Mouse (Mus musculus): ENCODE results near the gene Iah1.

Iah1 gene

GRCm38 (mm10) chr12:21318143-21318895 lies 2.1 kb downstream of the Iah1 start:
- peak; percentile 37 for DNase-seq (ENCODE audit: extremely low spot score, low read depth, low spot score)

GRCm38 (mm10) chr12:21320317-21320716 lies 4.1 kb downstream of the Iah1 start:
- DNase-seq (ENCODE audit: extremely low spot score, low read depth, low spot score): no peak

- DNase-seq (ENCODE audit: extremely low spot score, low read depth, low spot score): no peak
These were observed 5.0 kb downstream of the Iah1 start for GRCm38 (mm10) chr12:21321170-21321569.

- no peak for DNase-seq (ENCODE audit: extremely low spot score, low read depth, low spot score)
These were observed 6.1 kb downstream of the Iah1 start for GRCm38 (mm10) chr12:21322296-21322695.

GRCm38 (mm10) chr12:21322856-21323255 lies 6.7 kb downstream of the Iah1 start:
- DNase-seq (ENCODE audit: extremely low spot score, low read depth, low spot score): no peak

- DNase-seq (ENCODE audit: extremely low spot score, low read depth, low spot score): no peak
These were observed 7.9 kb downstream of the Iah1 start for GRCm38 (mm10) chr12:21324101-21324500.

- no peak for DNase-seq (ENCODE audit: extremely low spot score, low read depth, low spot score)
These were observed 9.1 kb downstream of the Iah1 start for GRCm38 (mm10) chr12:21325266-21325665.

GRCm38 (mm10) chr12:21326325-21326724 lies 10.1 kb downstream of the Iah1 start:
- no peak for DNase-seq (ENCODE audit: extremely low spot score, low read depth, low spot score)

GRCm38 (mm10) chr12:21329661-21330400 lies 13.6 kb downstream of the Iah1 start:
- DNase-seq (ENCODE audit: extremely low spot score, low read depth, low spot score): no peak

GRCm38 (mm10) chr12:21330961-21331576 lies 14.9 kb downstream of the Iah1 start:
- no peak for DNase-seq (ENCODE audit: extremely low spot score, low read depth, low spot score)

GRCm38 (mm10) chr12:21331711-21332110 lies 15.5 kb downstream of the Iah1 start:
- no peak for DNase-seq (ENCODE audit: extremely low spot score, low read depth, low spot score)

- DNase-seq (ENCODE audit: extremely low spot score, low read depth, low spot score): no peak
These were observed 16.8 kb downstream of the Iah1 start for GRCm38 (mm10) chr12:21333021-21333420.

GRCm38 (mm10) chr12:21333766-21334165 lies 17.6 kb downstream of the Iah1 start:
- no peak for DNase-seq (ENCODE audit: extremely low spot score, low read depth, low spot score)

GRCm38 (mm10) chr12:21335869-21336268 lies 19.7 kb downstream of the Iah1 start:
- no peak for DNase-seq (ENCODE audit: extremely low spot score, low read depth, low spot score)

- no peak for DNase-seq (ENCODE audit: extremely low spot score, low read depth, low spot score)
These were observed 21.0 kb downstream of the Iah1 start for GRCm38 (mm10) chr12:21337171-21337570.

GRCm38 (mm10) chr12:21340674-21341073 lies 24.5 kb downstream of the Iah1 start:
- no peak for DNase-seq (ENCODE audit: extremely low spot score, low read depth, low spot score)

- no peak for DNase-seq (ENCODE audit: extremely low spot score, low read depth, low spot score)
These were observed 30.8 kb downstream of the Iah1 start for GRCm38 (mm10) chr12:21346972-21347371.

- DNase-seq (ENCODE audit: extremely low spot score, low read depth, low spot score): no peak
These were observed 34.1 kb downstream of the Iah1 start for GRCm38 (mm10) chr12:21350113-21350876.

- no peak for DNase-seq (ENCODE audit: extremely low spot score, low read depth, low spot score)
These were observed 37.5 kb downstream of the Iah1 start for GRCm38 (mm10) chr12:21353681-21354080.

GRCm38 (mm10) chr12:21362686-21363085 lies 46.5 kb downstream of the Iah1 start:
- DNase-seq (ENCODE audit: extremely low spot score, low read depth, low spot score): no peak

GRCm38 (mm10) chr12:21363195-21363594 lies 47.0 kb downstream of the Iah1 start:
- no peak for DNase-seq (ENCODE audit: extremely low spot score, low read depth, low spot score)
